Mouse (Mus musculus) megakaryocyte, embryonic 14.5 days (primary cell): ENCODE results near the gene Kdelc1.

Experiments
- FLI1 ChIP-seq: IDR thresholded peaks from 2 replicates; pipeline ENCODE4 v1.6.1; 2012; ENCODE audit warnings: low read length, inconsistent platforms, mixed read lengths
- GATA1 ChIP-seq: IDR thresholded peaks from 3 replicates; pipeline ENCODE4 v1.6.1; 2012; ENCODE audit warnings: mixed read lengths, low read length, inconsistent platforms, borderline replicate concordance

GRCm38 (mm10) chr1:44119201-44120073 is 829 bp upstream of the Kdelc1 start:
- TF ChIP-seq FLI1 (no peak), GATA1 (no peak)
